Mouse (Mus musculus): ENCODE data around the gene Zmiz1.
A peak's percentile ranks its signal among the peaks of the same experiment; 100 is the strongest.

The Zmiz1 gene

DNA sequence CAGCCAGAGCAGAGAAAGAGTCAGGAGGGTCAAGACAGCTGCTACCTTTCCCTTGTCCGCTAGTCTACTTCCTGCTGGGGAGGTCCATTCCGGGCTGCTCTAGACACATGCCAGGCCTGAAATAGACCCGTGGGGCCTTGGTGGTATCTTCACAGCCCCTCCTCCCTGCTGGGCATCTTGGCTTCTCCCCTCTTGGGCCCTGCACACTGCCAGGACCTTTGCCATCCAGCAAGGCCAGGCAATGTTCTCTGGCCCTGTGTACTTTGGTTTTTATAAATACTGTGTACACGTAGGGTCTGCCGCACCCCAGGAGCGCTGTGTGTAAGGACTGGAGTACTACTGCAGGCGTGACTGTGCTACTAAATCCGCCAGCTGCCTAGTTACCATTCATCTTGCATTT, 54.5 kb downstream of the Zmiz1 start:
- no peak for DNase-seq (ENCODE audit: low spot score in 2 of 2)

- no peak for DNase-seq (ENCODE audit: low spot score in 2 of 2)
Observed at GRCm38 (mm10) chr14:25514943-25515512, 56.0 kb downstream of the Zmiz1 start.

GRCm38 (mm10) chr14:25515924-25516323, 56.9 kb downstream of the Zmiz1 start:
- no peak for DNase-seq (ENCODE audit: low spot score in 2 of 2)

DNA sequence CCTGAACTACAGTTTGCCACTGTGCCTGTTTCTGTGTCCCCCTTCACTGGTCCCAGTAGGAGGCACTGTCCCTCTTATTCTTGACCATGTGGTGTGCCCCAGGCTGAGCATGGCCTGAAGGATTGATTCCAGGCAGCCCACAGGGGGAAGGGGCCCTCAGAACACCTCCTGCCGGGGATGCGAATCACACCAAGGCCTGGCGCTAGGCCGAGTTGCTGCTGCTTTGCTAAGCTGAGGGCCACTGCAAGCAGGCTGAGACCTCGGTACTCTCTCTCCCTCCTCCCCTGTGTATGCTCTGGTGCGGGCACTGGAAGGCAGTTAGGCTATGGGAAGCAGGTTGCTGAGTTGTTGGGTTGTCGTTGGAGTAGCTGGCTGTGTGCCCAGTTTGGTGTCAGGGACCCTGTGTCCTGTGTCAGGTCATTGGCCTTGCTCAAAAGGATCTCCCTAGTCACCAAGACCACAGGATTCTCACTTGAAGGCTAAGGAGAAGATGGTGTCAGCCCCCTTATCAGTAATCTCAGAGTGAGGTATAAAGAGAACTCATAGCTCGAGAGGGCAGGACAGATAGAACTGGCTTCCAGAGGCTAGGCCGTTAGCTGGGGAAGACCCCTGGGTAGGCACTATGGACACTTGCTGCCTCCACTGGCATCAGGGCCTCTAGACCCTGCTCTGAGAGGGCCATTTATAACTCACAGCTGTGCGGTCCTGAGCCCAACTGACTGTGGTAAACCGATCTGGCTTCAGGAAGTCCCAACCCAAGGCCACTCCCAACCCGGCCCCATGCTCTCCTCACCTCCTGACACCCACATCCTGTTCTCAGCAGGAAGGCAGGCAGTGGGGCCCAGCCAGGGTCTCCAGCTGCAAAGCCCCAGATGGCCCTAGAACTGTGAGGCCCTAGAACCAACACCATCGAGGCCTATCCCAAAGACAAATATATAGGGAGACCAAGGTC, 57.9 kb downstream of the Zmiz1 start:
- no peak for DNase-seq (ENCODE audit: low spot score in 2 of 2)

DNA sequence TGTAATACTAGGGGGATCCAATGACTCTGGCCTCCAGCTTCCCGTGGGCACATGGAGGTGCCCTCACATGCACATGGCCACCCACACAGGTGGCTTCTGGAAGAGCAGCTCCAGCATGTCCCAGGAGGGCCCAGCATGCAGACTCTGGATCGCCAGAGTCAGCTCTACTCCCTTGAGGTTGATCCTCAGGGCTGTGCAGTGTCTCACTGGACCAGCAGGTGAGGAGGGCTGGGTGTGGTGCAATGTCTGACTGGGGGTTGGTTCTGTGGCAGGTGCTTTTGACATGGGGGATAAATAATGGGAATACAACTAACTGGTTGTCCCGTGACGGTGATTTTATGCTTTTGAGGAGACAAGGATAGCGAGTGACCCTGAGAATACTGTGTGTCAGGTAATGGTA, 59.7 kb downstream of the Zmiz1 start:
- DNase-seq (ENCODE audit: low spot score in 2 of 2), result no peak

DNA sequence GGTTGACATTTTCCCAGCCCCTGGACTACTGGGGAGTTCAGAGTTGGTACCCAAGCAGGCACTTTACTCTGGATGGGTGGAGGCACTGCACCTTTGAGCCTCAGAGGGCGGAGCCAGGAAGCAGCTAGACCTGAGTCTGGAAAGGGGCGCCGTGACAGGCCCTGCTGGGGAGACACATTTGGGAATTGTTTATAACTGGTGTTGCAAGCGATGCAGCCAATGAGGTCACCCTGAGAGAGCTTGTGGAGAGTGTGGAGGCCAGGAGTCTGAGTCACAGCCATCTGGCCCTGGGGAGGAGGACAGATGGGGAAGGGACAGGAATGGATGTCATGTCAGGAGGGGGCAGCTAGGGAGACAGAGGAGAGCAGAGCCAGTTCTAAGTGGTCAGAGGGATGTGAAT, 60.7 kb downstream of the Zmiz1 start:
- peak in 1 of 2 experiments; percentile 75 for DNase-seq (ENCODE audit: low spot score in 2 of 2)

DNA sequence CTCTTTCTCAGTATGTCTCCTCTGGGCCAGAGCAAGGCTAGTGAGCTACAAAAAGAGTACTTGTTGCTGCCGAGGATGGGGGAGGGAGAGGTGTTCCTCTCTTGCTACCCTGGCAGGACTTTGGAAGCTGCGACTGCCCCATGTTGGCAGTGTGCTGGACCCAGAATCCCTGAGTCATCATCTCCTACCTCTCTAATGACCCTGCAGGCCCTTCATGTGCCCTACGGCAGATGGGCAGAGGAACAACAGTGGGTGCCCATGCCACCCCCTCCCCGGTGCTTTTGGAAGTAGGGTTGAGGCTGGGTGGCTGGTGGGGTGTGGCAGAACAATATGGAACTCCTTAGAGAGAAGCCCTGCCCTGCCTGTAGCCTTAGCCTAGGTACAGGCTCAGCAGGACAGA, 61.6 kb downstream of the Zmiz1 start:
- DNase-seq (ENCODE audit: low spot score in 2 of 2), result no peak

DNA sequence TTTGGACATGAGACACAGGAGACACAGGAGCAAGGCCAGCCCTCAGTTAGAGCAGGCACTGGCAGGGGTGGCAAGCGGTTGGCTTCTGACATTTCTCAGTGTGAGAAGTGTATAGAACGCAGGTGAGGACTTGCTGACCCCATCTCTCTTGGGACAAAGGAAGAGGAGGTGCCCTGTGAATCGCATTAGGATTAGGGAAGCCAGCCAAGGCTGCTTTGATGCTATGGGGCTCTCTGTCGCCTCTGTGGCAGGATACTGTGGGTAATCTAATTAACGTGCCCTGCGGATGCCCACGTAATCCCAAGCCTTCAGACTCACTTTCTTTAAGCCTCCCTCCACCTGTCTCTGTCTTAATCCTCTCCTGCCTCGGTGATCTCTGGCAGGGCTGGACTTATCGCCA, 62.0 kb downstream of the Zmiz1 start:
- no peak for DNase-seq (ENCODE audit: low spot score in 2 of 2)

DNA sequence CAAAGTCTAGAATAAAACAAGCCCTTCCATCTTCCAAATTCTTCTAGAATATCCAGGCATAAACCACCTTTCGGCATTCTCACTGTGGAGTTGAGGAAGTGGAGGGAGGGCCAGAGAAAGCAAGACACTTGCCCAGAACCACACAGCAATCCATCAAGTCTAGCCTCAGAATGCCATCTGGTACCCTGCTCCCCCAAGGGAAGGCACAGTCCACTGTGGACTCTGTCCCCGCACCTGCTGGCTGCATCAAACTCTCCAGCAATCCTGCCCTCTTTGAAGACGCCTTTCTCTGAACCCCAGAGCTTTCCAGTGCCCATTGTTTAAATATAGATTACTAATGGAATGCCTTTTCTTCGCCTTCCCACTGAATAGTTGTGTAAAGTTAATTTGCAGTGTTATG, 62.5 kb downstream of the Zmiz1 start:
- no peak for DNase-seq (ENCODE audit: low spot score in 2 of 2)

DNA sequence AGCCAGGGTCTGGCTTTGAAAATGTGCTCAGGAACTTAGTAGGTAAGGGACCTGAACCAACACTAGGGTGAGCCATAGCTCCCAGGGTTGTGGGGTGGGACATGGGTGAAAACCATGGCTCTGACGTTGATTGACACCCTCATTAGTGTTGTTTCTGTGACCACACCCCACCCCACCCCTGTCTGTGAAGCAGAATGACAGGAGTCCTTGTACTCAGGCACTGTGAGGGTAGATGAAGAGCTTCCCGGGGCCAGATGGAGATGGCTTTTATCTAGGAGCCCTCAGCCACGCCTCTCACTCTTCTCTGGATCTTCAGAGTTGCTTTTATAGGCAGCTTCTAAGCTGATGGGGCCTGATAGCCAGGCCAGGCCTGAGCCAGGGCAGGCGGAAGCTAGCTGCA, 63.4 kb downstream of the Zmiz1 start:
- DNase-seq (ENCODE audit: low spot score in 2 of 2), result no peak

DNA sequence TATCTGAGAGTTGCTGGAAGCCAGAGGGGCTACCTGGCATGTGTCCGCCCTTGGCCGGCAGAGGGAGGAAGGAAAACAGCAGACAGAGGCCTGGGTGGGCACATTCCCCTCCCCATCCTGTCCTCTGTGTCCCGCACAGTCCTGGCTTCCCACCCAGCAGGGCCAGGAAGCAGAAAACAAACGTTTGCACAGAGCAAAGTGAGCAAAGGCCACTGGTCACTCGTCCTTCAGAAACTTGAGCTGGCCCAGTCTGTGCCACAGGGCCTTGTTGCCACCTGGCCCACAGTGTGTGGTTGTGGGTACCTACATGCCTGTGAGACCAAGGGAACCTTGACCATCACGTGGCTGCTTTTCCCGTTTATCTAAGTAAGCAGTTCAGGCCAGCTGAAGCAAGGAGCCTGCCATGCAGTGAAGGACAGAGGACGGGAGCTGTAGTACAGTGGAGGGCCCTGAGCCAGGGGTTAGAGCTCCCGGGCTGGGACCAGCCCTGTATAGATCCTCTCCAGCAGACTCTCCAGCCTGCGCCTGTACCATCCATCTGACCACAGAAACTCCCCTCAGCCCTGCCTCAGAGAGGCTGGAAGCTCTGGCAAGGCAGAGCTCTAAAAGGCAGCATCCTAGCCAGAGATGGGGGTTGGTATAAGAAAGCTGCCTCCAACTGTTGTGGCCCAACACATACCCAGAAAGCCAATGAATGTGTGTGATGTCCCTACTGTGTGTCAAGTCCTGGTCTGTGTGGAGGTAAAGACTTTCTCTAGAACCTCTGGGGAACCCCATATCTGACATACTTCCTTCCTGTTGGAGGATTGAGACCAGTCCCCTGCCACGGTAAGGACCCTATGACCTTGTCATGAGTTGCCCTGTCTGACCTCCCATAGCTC, 64.5 kb downstream of the Zmiz1 start:
- DNase-seq (ENCODE audit: low spot score in 2 of 2), result no peak

- DNase-seq (ENCODE audit: low spot score in 2 of 2), result no peak
Observed at GRCm38 (mm10) chr14:25524111-25524495, 65.1 kb downstream of the Zmiz1 start.

GRCm38 (mm10) chr14:25524884-25525283, 65.9 kb downstream of the Zmiz1 start:
- no peak for DNase-seq (ENCODE audit: low spot score in 2 of 2)

GRCm38 (mm10) chr14:25525729-25526128, 66.7 kb downstream of the Zmiz1 start:
- DNase-seq (ENCODE audit: low spot score in 2 of 2), result no peak

- DNase-seq (ENCODE audit: low spot score in 2 of 2), result no peak
Observed at GRCm38 (mm10) chr14:25526872-25527271, 67.9 kb downstream of the Zmiz1 start.

GRCm38 (mm10) chr14:25527321-25527720, 68.3 kb downstream of the Zmiz1 start:
- peak in 1 of 2 experiments; percentile 68 for DNase-seq (ENCODE audit: low spot score in 2 of 2)

DNA sequence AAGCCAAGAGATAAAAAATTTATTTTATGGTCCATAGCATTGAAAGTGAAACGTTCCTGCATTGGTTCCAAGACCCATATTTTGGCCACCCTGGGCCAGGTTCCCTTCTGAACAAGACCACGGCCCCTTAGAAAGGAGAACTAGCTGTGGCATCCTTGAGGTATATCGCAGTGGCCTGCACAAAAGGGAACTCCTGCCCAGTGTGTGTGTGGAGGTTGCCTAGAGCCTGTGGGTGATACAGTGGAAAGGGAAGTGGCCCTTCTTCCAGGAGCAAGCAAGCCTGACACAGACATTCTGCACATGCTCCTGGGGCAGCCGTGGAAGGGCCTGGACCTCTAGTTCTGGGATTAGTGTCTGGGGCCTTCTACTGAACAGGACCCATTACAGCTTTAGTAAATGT, 71.4 kb downstream of the Zmiz1 start:
- DNase-seq (ENCODE audit: low spot score in 2 of 2), result no peak

DNA sequence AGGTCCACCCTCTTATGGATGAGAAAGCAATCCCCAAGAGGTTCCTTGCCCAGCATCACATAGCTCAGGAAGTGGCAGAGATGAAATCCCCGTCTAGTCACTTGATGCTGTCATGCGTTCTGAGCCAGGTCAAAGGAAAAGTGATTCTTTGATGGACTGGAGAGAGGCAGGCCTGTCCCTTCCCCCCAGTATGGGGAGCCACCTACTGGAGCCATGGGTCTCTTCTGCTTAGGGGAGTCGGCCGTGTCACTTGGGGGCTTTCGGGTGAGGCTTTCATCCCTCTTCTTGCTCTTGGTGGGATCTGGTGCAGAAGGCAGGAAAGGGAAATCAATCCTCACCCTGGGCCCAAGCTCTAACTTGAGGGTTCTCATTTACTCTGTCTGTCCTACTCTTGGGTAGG, 71.8 kb downstream of the Zmiz1 start:
- DNase-seq (ENCODE audit: low spot score in 2 of 2), result no peak

GRCm38 (mm10) chr14:25533010-25533409, 74.0 kb downstream of the Zmiz1 start:
- DNase-seq (ENCODE audit: low spot score in 2 of 2), result no peak

GRCm38 (mm10) chr14:25533631-25534395, 74.8 kb downstream of the Zmiz1 start:
- DNase-seq (ENCODE audit: low spot score in 2 of 2), result no peak

DNA sequence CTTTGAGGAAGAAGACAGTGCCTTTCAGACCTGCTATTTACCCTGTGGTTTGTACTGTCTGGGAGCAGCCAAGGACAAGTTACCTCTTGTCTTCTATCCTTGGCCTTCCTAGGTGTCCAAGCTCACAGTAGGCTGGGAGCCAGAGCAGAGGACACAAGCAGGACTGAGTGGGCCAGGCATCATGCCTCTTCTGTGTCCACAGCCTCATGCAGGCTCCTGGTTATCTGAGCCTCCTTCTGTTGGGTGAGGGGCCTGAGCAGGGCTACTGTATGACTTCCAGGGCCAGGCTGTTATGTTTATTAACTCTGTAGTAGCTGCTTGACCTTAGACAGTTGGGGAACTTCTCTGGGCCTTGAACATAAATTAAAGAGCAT, 75.4 kb downstream of the Zmiz1 start:
- no peak for DNase-seq (ENCODE audit: low spot score in 2 of 2)

Measured in urinary bladder, postnatal 36 days (tissue).